Mouse (Mus musculus) forebrain, embryonic 14.5 days (tissue): ENCODE measurements around the gene Hnf4a. TPM values are rescaled to one million over a fixed set of nuclear protein-coding genes. Genes with fewer than 3 reads are reported as not detected.

Experiments used
- ATAC-seq: fragments of 200-750 bp; cut with Nextera tagmentation; 2 replicates; pipeline ENCODE4 v1.8.0; 2017; ENCODE audit warnings: mild to moderate bottlenecking, moderate library complexity
- DNase-seq: peaks from one replicate; pipeline ENCODE4 v3.0.0-alpha.2; 2015; ENCODE audit warnings: low spot score
- H3K27ac ChIP-seq: fragments of 300-500 bp; sonication (generic); 2 replicates; pipeline ENCODE4 v1.5.1; 2014; ENCODE audit warnings: low read depth, mild to moderate bottlenecking, control low read depth, low read length, moderate library complexity
- H3K27me3 ChIP-seq: fragments of 300-500 bp; sonication (generic); replicated peaks from 2 replicates; pipeline ENCODE4 v1.6.1; 2014; ENCODE audit warnings: low read length, control low read depth, mixed read lengths; ENCODE audit not compliant: control insufficient read depth, insufficient read depth
- H3K36me3 ChIP-seq: fragments of 300-500 bp; sonication (generic); 2 replicates; pipeline ENCODE4 v1.6.1; 2014; ENCODE audit warnings: low read length, control low read depth; ENCODE audit not compliant: control insufficient read depth, insufficient read depth
- H3K4me1 ChIP-seq: fragments of 300-500 bp; sonication (generic); 2 replicates; pipeline ENCODE4 v1.6.1; 2014; ENCODE audit warnings: antibody characterized with exemption, low read length, control low read depth; ENCODE audit not compliant: control insufficient read depth, insufficient read depth
- H3K4me2 ChIP-seq: fragments of 300-500 bp; sonication (generic); 2 replicates; pipeline ENCODE4 v1.6.1; 2014; ENCODE audit warnings: mild to moderate bottlenecking, control low read depth, low read length
- H3K4me3 ChIP-seq: fragments of 300-500 bp; sonication (generic); 2 replicates; pipeline ENCODE4 v1.5.1; 2014; ENCODE audit warnings: low read depth, low read length, control low read depth
- H3K9ac ChIP-seq: fragments of 300-500 bp; sonication (generic); 2 replicates; pipeline ENCODE4 v1.6.1; 2014; ENCODE audit warnings: mild to moderate bottlenecking, low read length, control low read depth, moderate library complexity
- H3K9me3 ChIP-seq: fragments of 300-500 bp; sonication (generic); replicated peaks from 2 replicates; pipeline ENCODE4 v1.6.1; 2016; ENCODE audit warnings: low read length, control low read depth, mixed read lengths; ENCODE audit not compliant: control insufficient read depth
- WGBS: fragments of 180-500 bp; shearing (Covaris S2); extraction: QIAGEN DNeasy Blood & Tissue Kit; methylation state at CpG from one replicate; pipeline ENCODE4 v1.1.7; 2014; 5-methylcytosine and 5-hydroxymethylcytosine counted together
- polyA plus RNA-seq: library from polyadenylated mRNA; unstranded; fragments of >200 nt; fragmentation: Nextera tagmentation; extraction: Ambion mirVana; gene quantifications from 2 replicates; pipeline ENCODE4 v1.2.1, GENCODE M21; 2014

Gene Hnf4a
- polyA plus RNA-seq, 1 experiment from 2014 or later, result not detected

- Histone ChIP-seq H3K4me3 (no peak overlapping the region), H3K4me2 (no peak overlapping the region), H3K27ac (no peak overlapping the region), H3K27me3 (no peaks in the 10 kb centered on the region), H3K4me1 (no peaks in the 10 kb centered on the region), H3K9me3 (no peaks in the 10 kb centered on the region), H3K36me3 (no peaks in the 10 kb centered on the region), H3K9ac (no peak overlapping the region)
- 76% methylated on average over 5 of the region's 5 CpGs for WGBS
- ATAC-seq, result no peak
- DNase-seq, result no peak
These were observed 80.9 kb downstream of the Hnf4a start for GRCm38 (mm10) chr2:163587506-163587905.

- Histone ChIP-seq H3K36me3 (no peaks in the 10 kb centered on the region), H3K9ac (no peak overlapping the region), H3K27ac (no peak overlapping the region), H3K4me1 (no peaks in the 10 kb centered on the region), H3K4me3 (no peak overlapping the region), H3K27me3 (no peaks in the 10 kb centered on the region), H3K9me3 (no peaks in the 10 kb centered on the region), H3K4me2 (no peak overlapping the region)
- ATAC-seq (no peak), DNase-seq (no peak)
- 76% methylated on average over 12 of the region's 12 CpGs for WGBS
These were observed 83.6 kb downstream of the Hnf4a start for GRCm38 (mm10) chr2:163590211-163590610.

GRCm38 (mm10) chr2:163590996-163591395 is 84.4 kb downstream of the Hnf4a start:
- ATAC-seq, result no peak

GRCm38 (mm10) chr2:163592084-163592483 is 85.5 kb downstream of the Hnf4a start:
- DNase-seq (peak; percentile 8), ATAC-seq (no peak)
- Histone ChIP-seq H3K9me3 (no peaks in the 10 kb centered on the region), H3K27ac (no peak overlapping the region), H3K4me3 (no peak overlapping the region), H3K27me3 (no peaks in the 10 kb centered on the region), H3K36me3 (no peaks in the 10 kb centered on the region), H3K4me1 (no peaks in the 10 kb centered on the region), H3K4me2 (no peak overlapping the region), H3K9ac (no peak overlapping the region)
- WGBS, result 73% methylated on average over 1 of the region's 1 CpGs

More at GRCm38 (mm10) chr2:163590996-163591395, 84.4 kb downstream of the Hnf4a start:
- H3K27me3 ChIP-seq, result no peaks in the 10 kb centered on the region
- H3K4me3 ChIP-seq, result no peak overlapping the region
- no peak overlapping the region for H3K9ac ChIP-seq
- H3K4me2 ChIP-seq, result no peak overlapping the region
- H3K36me3 ChIP-seq, result no peaks in the 10 kb centered on the region
- H3K9me3 ChIP-seq, result no peaks in the 10 kb centered on the region
- no peak for DNase-seq
- no peaks in the 10 kb centered on the region for H3K4me1 ChIP-seq
- 80% methylated on average over 5 of the region's 5 CpGs for WGBS
- no peak overlapping the region for H3K27ac ChIP-seq

GRCm38 (mm10) chr2:163593636-163594282 is 87.2 kb downstream of the Hnf4a start:
- no peak for DNase-seq
- WGBS, result 93% methylated on average over 10 of the region's 10 CpGs
- ATAC-seq, result no peak

GRCm38 (mm10) chr2:163595119-163595518 is 88.5 kb downstream of the Hnf4a start:
- ATAC-seq, result no peak
- Histone ChIP-seq H3K9me3 (no peaks in the 10 kb centered on the region), H3K4me3 (no peak overlapping the region), H3K4me2 (no peak overlapping the region), H3K27me3 (no peaks in the 10 kb centered on the region), H3K36me3 (no peaks in the 10 kb centered on the region), H3K4me1 (no peaks in the 10 kb centered on the region), H3K9ac (no peak overlapping the region), H3K27ac (no peak overlapping the region)
- DNase-seq, result no peak
- WGBS, result 27% methylated on average over 2 of the region's 2 CpGs

More at GRCm38 (mm10) chr2:163593636-163594282, 87.2 kb downstream of the Hnf4a start:
- Histone ChIP-seq H3K36me3 (no peaks in the 10 kb centered on the region), H3K4me1 (no peaks in the 10 kb centered on the region), H3K27ac (no peak overlapping the region), H3K9ac (no peak overlapping the region), H3K4me2 (no peak overlapping the region), H3K27me3 (no peaks in the 10 kb centered on the region), H3K9me3 (no peaks in the 10 kb centered on the region), H3K4me3 (no peak overlapping the region)

GRCm38 (mm10) chr2:163596057-163596872 is 89.7 kb downstream of the Hnf4a start:
- no peaks in the 10 kb centered on the region for H3K27me3 ChIP-seq
- H3K4me2 ChIP-seq, result no peak overlapping the region
- DNase-seq (no peak), ATAC-seq (no peak)
- no peak overlapping the region for H3K4me3 ChIP-seq
- no peaks in the 10 kb centered on the region for H3K9me3 ChIP-seq
- WGBS, result 82% methylated on average over 13 of the region's 13 CpGs
- H3K4me1 ChIP-seq, result no peaks in the 10 kb centered on the region
- H3K36me3 ChIP-seq, result no peaks in the 10 kb centered on the region
- H3K9ac ChIP-seq, result no peak overlapping the region
- H3K27ac ChIP-seq, result no peak overlapping the region

GRCm38 (mm10) chr2:163596873-163597155 is 90.2 kb downstream of the Hnf4a start:
- Histone ChIP-seq H3K4me2 (no peak overlapping the region), H3K27me3 (no peaks in the 10 kb centered on the region), H3K27ac (no peak overlapping the region), H3K36me3 (no peaks in the 10 kb centered on the region), H3K4me3 (no peak overlapping the region), H3K9ac (no peak overlapping the region), H3K4me1 (0 out of 2 replicates have a peak, but pooled peaks cover 3% of the 10 kb centered on the region), H3K9me3 (no peaks in the 10 kb centered on the region)
- ATAC-seq (no peak), DNase-seq (no peak)
- WGBS, result 65% methylated on average over 3 of the region's 3 CpGs

GRCm38 (mm10) chr2:163597661-163598060 is 91.1 kb downstream of the Hnf4a start:
- Histone ChIP-seq H3K27me3 (no peaks in the 10 kb centered on the region), H3K4me3 (no peak overlapping the region)
- DNase-seq, result peak; percentile 44

More at GRCm38 (mm10) chr2:163597661-163598060, 91.1 kb downstream of the Hnf4a start:
- H3K4me1 ChIP-seq, result peaks cover 4% of the 10 kb centered on the region; the same call in 1 of the 2 replicates
- ATAC-seq, result no peak
- no peak overlapping the region for H3K9ac ChIP-seq
- H3K36me3 ChIP-seq, result no peaks in the 10 kb centered on the region
- no peak overlapping the region for H3K4me2 ChIP-seq
- 55% methylated on average over 4 of the region's 4 CpGs for WGBS
- H3K27ac ChIP-seq, result no peak overlapping the region
- H3K9me3 ChIP-seq, result no peaks in the 10 kb centered on the region
